Mouse (Mus musculus) thymus, postnatal 14 days (tissue): Measurements from ENCODE around the gene Prr5l.
"Not testable (repeated sequence)": the region's sequence is repeated elsewhere in the genome, so short reads cannot be mapped to it uniquely, and the experiment has no call there.

Experiments
- DNase-seq: peaks from one replicate; pipeline ENCODE4 v3.0.0; 2021

Gene Prr5l

DNA sequence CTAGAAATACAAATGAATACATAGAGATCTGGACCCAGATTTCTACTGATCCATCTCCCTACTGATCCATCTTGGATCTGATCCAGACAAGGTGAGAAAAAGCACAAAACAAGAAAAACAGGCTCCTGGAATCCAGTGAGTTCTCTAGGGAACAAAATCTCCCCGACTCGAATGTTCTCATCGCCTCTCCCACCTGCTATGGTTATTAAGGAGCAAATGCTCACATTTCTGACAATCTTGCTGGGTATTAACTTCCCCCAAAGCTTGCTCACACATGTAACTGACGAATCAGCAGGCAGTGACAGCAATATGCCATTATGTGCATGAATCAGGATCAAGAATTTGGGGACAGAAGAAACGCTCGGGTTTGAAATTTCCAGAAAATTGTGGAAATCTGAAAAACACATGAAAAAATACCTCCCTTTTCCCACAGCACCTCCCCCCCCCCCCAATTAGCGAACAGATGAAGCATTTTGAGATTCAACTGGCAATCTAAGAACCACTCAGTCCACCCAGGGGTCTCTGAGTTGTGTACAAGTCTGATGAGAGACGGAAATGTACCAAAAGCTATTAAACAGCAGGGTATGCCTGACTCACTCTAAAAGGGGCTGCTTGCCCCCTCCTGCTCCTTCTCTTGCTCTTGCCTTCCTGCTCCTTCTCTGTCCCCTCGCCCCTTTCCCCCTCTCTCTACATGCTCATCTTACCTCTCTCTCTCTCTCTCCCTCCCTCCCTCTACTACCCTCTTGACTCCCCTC is 123.1 kb downstream of the Prr5l start:
- no peak for DNase-seq

DNA sequence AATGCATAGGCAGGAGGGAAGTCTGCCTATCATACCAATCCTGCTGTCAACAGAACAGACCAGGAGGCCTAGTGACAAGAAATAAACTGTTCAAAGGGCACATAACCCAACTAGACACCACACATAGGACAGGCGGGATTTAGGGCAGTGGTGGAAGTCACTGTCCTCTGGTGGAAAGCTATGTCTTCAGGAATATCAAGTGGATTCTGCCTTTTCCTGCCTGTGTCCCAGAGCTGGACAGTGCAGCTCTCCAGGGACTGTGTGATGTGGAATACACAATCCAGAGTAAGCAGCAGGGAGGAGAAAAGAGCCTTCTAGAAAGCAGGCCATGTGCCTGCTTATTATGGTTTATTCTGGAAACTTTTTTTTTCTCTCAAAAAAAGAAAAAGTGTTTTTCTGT is 125.0 kb downstream of the Prr5l start:
- DNase-seq, result no peak

DNA sequence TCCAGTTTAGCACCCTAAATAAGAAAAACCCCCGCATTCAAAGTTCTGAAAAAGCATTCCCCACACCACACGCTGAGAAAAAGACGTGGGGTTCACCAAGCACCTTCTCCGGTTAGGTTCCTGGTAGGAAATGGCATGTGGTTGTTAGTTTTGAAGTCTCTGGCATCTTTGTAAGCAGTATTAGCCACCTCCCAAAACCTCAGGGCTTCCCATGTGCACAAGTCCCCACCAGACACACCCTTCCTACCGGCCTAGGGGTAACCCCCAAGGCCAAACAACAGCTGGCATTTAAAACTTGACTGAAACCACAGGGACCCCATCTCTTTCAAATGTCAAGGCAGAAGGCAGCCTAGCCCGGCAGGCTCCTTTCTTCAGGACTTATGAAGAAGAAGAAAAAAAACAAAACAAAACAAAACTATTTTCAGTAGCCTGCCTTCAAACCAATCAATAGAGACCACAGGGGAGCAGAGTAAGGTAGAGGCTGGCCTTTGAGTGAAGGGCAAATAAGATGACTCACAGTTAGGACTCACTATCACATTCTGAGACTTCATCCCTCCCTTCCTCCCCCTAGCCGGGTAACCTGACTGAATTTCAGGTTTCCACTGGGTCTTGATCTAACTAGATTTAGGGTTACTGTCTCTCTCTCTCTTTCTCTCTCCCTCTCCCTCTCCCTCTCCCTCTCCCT is 126.6 kb downstream of the Prr5l start:
- peak; percentile 37 for DNase-seq

DNA sequence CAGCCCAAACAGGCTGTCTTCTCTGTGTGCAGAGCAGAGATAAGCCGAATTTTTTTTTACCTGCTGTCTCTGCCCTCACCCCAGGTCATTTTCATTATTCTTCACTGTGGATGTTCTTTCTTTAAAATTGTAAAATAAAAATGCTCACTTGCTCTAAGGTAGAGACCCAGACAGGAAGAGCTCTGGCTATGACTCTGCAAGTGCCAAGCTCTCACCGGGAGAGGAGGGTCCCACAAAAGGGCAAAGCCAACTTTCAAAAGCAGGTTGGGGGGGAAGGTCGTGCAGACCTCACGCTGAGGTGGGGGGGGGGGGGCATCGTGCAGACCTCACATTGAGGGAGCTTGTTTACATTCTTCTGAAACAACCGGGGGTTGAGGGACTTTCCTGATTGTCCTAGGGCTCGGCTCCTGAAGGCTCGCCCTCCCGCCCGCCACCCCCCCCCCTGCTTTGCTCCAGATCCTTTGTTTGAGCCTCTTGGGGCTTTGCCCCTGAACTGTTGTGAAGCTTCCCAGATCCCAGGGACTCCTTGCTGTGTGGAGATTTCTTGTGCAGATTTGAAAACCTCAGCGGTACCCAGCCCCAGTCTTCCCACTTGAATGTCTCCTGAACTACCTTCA is 127.8 kb downstream of the Prr5l start:
- peak; percentile 36 for DNase-seq

DNA sequence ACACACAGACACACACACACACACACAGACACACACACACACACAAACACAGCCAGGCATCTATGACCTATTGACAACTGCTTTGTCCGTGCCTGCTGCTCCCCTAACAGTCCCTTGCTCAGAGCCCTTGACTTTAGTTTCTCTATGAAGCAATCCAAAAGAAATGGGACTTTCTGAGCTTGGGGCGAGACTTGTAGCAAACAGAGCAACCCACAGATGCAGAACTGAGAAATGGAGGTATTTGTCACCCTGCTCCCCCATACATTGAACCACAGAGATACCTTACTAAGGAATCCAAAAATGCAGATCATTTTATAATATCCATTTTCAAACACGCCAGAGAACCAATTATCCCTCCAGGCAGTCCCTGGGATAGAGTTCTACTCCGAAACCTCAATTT is 128.4 kb downstream of the Prr5l start:
- no peak for DNase-seq

DNA sequence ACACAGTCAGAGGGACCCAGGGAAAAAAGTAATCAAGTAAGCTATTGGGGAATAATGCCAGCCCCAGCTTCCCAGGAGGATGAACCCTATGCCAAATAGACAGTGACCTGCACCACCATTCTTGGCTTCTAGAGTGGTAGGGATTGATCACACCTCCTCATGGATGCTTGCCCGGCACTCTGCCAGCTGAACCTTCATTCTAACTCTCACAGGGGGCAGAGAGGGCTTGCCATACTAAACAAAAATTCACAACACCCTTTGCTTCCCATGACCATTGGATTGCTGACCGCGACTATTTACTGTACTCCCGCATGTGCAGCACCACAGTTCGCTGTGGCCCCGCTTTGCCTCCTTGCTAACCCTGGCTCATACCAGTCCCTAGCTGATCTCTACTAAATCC is 129.8 kb downstream of the Prr5l start:
- DNase-seq, result no peak

DNA sequence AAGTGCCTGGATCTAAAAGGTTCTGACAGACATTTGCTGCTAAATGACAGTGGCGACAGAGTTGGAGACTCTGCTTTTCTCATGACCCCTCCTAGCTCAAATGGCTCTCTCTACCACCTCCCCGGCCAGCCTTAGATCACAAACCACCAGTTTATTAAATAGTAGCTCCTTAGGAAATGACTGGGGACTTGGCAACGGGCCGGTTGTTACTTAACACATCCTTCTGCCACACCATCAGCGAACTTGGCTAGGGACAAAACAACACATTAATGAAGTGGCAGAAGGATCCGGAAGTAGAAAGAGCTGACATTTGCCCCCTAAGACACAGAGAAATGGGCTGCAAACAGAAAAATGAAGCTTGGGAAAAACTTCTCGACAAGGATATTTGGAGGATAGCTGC is 130.4 kb downstream of the Prr5l start:
- no peak for DNase-seq

DNA sequence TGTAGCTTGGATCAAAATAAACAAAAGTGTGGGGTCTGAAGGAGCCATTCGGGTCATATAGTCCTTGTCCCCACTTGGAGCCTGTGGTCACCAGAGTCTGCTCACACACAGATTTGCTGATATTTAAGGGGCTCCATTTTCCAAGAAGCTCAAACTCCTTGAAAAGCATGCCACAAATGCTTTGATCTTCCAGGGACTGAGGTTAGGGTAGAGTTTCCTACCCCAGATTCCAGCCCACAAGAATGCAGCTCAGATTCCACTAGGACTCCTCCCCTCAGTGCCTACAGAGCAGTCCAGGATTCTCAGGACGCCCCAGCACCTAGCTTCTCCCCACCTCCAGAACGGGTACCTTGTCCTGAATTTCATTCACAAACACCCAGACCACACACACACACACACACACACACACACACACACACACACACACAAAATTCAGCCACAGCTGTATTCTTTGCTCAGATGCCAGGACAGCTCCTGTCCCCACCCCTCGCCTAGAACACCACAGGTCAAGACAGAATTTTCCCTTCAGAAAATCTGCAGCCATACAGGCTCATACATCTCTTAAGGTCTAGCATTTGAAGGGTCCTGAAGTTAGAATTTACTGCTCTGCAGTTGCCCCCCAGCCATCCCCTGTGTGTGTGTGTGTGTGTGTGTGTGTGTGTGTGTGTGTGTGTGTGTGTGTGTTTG is 131.4 kb downstream of the Prr5l start:
- DNase-seq, result no peak

DNA sequence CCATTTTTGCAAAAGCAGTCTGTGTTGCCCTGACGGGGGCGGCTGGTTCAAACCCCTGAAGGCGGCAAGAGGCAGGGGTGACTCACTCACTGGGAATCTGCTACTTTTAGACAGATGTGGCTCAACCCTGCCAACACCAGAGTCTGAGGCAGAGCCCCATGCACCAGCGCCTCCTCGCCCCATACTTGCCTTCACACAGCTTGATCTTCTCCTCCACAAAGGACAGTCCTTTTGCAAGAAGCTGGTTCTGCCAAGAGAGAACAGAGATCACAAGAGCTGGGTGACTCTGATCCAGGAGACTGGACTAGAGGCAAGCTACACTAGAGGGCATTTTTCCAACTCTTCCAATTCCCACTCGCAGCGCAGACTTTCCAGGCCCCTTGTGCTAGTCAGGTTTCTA is 136.3 kb downstream of the Prr5l start:
- DNase-seq, result no peak

DNA sequence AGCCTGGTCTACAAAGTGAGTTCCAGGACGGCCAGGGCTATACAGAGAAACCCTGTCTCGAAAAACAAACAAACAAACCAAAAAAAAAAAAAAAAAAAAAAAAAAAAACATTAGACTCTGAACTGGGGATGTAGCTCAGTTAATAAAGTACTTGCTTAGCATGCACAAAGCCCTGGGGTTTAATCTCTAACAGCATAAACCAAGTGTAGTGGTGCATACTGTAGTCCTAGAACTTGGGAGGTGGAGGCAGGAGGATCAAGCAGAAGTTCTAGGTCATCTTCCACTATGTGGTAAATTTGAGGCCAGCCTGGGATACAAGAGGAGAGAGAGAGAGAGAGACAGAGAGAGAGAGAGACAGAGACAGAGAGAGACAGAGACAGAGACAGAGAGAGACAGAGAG is 137.2 kb downstream of the Prr5l start:
- not testable (repeated sequence) for DNase-seq

DNA sequence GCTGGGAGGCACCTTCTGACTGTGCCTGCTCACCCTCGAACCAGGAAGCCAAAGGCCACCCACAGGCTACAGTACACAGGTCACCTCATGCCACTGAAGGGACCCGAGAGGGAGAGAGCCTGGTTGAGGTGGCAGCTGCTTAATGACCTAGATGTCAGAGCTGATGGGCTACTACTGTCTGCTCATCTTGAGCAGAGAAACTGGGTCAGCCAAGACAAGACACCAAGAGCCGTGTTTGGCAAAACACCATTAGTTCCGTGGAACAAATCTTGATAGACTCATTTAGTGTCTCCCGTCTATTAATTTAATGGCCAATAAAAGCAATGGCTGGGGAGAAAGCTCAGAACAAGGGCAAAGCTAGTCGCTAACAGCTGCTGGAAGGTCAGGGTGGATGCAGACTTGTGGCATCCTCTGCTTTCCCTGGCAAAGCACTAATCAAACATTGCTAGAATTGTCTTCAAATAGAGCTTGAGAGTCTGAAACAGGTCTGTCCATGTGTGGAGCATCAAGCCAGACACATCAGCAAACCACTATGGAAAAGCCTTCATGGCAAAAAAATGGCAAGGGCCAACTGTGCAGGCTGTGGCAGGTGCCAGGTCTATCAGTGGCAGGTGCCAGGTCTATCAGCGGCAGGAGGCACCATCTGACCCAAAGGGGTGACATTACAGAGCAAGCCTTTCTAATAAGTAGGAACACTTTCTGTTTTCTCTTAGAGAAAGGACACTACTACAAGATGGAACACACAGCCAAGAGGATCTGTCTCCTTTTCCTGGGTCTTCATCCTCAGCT is 140.6 kb downstream of the Prr5l start:
- DNase-seq, result no peak

DNA sequence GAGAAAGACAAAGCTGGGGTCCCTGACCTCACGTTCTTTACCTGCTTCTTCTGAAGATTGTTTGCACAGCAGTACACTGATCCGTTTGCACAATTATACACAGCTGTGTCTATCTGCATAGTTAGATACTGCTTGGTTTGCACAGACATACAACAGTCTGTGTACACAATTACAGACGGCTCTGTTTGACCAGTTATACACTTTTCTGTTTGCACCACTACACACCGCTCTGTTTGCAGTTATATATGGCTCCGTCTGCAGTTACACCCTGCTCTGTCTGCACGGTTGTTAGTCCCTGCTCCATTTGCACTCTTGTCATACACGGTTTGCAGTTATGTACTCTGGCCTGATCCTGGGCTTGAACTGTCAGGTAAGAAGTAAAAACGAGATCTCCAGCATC is 141.2 kb downstream of the Prr5l start:
- no peak for DNase-seq

DNA sequence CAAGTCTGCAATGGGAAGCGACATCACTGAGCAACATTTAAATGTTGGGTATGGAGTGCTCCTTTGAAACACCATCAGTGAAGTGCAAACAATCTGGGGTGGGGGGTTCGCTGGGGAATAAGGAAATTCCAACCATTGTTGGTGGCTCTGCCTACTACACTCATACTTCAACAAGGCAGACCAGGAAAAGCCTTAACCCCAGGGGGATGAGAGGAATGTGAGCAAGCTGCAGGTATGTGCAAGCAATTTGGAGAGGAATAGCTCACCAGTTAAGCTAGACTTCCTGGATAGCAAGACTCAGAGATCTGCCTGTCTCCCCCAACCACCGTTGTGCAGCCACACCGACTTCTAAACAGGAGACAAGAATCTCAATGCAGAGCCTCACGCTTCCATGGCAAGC is 142.9 kb downstream of the Prr5l start:
- no peak for DNase-seq

DNA sequence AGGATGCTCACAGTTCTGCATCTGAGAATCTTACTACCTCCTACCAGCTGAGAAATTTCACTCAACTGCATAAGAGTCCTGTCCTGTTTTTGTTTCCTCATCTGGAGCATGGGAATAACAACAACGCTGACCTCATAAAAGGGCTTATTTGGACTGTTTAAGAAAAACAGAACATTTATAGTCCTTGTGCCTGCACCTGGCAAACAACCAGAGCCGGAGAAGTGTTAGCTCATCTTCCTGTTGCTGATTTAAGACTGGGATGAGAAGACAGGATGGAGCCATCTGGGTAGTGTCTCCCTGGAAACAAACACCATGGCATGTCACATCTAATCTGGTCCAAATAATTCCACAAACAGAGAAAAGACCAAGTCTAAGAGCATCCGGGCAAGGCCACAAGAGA is 149.3 kb downstream of the Prr5l start:
- DNase-seq, result no peak

DNA sequence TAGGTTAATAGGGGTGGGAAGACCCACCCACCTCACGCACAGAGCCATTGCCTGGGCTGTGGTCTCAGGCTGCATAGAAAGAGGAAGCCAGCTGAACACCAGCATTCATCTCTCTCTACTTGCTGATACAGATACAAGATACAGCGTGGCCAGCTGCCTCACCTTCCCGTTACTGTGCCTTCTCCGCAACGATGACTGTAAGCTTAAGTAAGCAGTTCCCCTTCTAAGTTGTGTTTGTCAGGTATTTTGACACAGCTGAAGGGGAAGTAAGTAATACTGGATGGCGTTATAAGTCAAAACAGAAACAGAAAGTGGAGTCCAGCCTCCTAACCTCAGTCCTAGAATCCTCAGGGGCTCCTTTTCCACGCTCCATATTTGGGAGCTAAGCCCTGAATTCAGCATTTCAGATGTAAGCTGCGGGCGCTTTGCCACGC is 150.0 kb downstream of the Prr5l start:
- no peak for DNase-seq

DNA sequence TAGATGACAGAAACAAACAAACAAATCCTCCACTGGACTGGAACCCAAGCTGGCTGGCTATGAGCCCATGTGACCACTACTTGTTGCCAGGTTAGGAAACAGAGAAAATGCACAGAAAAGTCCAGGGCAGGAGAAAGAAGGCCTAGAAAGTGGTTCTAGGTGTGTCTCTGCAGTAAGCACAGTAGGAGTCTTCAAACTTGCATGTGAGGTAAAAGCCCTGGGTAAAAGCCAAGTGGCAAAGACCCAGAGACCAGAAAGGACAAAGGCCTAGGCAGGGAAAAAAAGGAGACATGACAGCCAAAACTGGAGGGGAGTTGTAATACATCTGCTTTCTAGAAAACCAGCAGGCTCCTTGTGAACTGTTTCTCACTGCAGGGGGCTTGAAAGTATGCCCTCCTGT is 151.9 kb downstream of the Prr5l start:
- no peak for DNase-seq

DNA sequence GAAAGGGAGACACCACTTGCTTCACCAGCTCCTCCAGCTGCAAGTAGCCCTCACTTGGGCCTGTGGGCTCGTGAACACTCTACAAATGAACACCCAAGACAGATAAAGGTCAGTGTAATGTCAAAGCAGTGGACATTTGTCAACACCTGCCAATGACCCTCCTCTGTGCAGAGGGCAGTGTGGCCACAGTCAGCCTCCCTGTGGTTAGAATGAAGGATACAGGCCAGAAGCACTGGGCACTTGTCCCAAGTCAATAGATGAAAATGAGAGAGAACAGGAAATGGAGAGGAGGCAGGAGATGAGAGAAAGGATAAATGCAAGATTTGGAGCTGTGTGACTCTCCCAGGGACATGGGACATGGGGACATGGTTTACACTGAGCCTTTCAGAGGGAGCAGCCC is 153.4 kb downstream of the Prr5l start:
- DNase-seq, result no peak

DNA sequence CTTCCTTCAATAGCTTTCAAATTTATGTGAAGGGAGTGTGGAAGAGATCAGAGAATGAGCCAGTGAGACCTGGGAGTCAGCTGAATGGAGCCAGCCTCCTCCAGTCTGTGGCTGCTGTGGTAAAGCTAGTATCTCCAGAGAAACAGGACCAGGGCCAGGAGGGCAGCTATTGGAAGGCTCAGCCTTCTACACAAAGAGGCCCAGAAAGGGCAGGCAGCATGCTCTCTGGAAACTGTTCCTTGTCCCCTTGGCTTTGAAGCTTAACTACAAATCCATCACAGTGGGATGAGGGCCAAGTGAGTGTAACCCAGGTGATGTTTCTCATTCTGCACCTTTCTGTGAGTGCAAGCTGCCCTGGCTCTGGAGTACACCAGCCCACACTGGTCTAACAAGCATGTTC is 155.0 kb downstream of the Prr5l start:
- no peak for DNase-seq

DNA sequence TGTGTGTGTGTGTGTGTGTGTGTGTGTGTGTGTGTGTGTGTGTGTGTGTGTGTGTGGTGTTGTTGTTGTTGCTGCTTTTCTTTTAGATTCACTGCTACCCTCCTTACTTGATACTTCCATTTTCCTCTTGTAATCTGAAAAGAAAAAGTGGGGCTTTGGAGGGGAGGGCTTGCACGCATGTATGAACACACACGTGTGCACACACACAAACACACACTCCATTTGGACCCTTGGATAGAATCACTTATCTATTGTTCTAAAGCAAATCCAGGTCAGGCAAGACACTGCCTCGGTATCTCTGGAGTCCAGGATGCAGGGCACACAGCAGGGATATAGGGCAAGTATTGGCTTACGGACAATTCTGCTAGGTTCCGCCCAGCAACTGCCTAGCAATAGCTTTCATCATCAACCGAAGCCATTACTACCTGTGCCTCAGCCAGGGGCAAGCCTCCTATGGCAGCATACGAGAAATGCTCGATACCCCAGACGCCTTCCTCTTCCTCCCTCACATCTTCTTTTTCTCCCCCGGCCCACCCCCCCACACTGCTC is 159.4 kb downstream of the Prr5l start:
- DNase-seq, result no peak

DNA sequence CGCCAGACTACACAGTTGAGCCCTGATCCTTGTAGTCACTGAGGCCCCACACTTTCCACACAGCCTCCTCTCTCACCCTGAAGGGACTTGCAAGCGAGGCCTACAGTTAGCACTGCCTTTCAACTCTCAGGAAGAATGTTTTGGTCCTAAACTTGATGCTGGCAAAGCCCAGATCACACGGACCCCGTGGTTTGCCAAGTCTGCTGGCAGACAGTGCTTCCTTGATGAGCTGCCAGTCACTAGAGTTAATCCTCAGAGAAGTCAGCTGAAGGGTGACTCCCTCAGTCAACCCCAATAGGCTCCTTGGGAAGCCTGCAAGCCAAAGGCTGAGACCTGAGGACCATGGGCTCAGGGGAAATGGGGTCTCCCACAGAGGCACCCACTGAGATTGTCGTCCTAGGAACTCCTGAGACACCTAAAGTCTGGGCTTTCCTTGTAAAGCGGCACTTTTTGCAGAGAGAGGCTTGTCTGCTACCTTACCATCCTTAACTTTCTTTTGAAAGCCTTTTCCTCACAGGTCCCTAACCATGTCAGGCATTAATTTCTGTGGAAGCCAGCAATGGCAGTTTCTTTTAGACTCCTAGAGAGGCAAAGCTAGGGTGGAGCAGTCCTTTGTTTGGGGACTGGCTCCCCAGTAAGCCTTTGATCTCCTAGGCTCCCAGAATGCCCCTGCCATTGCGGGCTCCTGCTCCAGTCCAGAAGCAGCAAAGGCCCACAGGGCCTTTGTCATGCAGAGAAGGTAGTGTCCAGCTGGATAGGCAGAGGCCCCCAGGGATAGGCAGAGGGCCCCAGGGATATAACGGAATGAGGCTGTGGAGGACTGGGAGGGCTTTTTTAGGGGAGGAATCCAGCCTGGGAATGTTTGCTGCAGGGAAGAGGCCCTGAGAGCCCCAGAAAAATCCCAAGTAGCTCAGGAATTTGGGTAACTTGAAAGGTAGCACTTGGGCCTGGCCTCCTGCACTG is 160.2 kb downstream of the Prr5l start:
- no peak for DNase-seq

DNA sequence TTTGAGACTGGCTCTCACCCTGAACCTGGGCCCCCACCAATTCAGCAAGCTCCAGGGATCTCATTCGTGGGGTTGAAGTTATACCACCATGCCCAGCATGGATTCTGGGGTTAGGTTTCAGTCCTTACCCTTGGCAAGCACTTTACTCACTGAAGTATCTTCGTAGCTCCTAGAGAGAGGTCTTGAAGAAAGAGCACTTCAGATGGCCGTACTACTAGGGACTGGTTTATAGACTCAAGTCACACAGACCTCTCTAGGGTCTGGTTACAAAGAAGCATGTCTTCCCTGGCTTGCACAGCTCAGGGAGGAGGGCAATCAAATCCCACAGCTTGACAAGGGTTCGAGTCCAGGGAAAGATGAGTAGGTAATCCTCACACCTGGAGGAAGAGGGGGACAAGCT is 161.0 kb downstream of the Prr5l start:
- DNase-seq, result no peak
